Mouse (Mus musculus): Measurements from ENCODE around the gene Olfr786. TPM values are rescaled to one million over a fixed set of nuclear protein-coding genes. Genes with fewer than 3 reads are reported as not detected.

Gene Olfr786
- polyA plus RNA-seq (2014; fragmentation: Nextera tagmentation; extraction: Ambion mirVana), result not detected in 2 replicates

DNA sequence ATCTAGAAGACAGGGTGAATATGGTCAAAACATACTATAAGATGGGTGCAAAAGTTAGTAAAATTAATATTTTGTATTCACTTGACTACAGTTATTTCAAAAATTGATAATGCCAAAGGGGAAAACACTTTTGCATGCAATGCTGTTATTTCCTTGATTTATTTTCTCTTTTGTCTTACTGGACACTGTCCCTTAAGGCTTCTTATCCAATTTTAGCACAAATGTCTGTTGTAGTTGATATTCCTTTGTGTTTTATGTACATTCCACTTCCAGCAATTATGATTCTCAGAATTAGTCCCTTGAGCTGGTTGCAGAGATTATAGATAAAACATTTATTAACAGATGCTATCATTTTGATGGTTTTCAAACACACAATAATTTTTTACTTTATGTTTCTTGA is at the start of gene Olfr786:
Olfr786 (plus strand) TSS at position 301 of the 400 bp plus-strand sequence.
- Histone ChIP-seq H3K4me1 (replicated peaks; ENCODE audit: control insufficient read depth, insufficient read depth, low read length) (no peaks in the 10 kb centered on the region), H3K36me3 (ENCODE audit: control insufficient read depth, insufficient read depth, low read length) (no peaks in the 10 kb centered on the region), H3K4me2 (ENCODE audit: low read depth, low read length, severe bottlenecking) (no peak within 1 kb of the TSS), H3K9me3 (ENCODE audit: control insufficient read depth, low read length) (no peaks in the 10 kb centered on the region), H3K4me3 (ENCODE audit: low read depth, low read length) (no peak within 1 kb of the TSS), H3K9ac (ENCODE audit: low read length) (no peak within 1 kb of the TSS), H3K27ac (ENCODE audit: low read depth, low read length) (no peak within 1 kb of the TSS), H3K27me3 (ENCODE audit: control insufficient read depth, insufficient read depth, low read length) (no peaks in the 10 kb centered on the region)
- ATAC-seq (replicated peaks; ENCODE audit: low FRiP score), result no peak
- no peak for DNase-seq (ENCODE audit: low spot score)

GRCm38 (mm10) chr10:129383783-129384182 is 43.3 kb upstream of the Olfr786 start, which contains the start of gene Olfr784:
Olfr784 (plus strand) TSS chr10:129384083.
- Histone ChIP-seq H3K9me3 (ENCODE audit: control insufficient read depth, low read length) (no peaks in the 10 kb centered on the region), H3K9ac (ENCODE audit: low read length) (no peak within 1 kb of the TSS), H3K4me1 (replicated peaks; ENCODE audit: control insufficient read depth, insufficient read depth, low read length) (no peaks in the 10 kb centered on the region), H3K4me2 (ENCODE audit: low read depth, low read length, severe bottlenecking) (no peak within 1 kb of the TSS), H3K36me3 (ENCODE audit: control insufficient read depth, insufficient read depth, low read length) (no peaks in the 10 kb centered on the region), H3K27me3 (ENCODE audit: control insufficient read depth, insufficient read depth, low read length) (no peaks in the 10 kb centered on the region), H3K4me3 (ENCODE audit: low read depth, low read length) (no peak within 1 kb of the TSS), H3K27ac (ENCODE audit: low read depth, low read length) (no peak within 1 kb of the TSS)
- ATAC-seq (replicated peaks; ENCODE audit: low FRiP score) (no peak), DNase-seq (ENCODE audit: low spot score) (no peak)

DNA sequence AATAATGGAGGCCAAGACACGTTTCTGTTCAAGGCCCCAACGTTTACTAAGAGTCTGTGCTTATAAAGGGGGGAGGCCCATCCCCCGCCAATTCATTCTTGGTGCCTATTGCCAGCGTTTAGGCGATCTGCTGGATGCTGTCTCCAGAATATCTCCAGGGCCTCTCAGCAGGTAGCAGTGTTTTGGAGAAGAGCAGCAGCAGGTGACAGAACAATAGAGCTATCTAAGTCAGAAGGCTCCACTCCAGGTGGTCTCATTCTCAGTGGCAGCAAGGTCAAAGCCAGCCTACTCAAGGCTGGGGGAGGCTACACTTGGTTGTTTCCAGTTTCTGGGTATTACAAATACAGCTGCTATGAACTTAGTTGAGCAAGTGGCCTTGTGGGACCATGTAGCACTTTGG is 26.2 kb upstream of the Olfr786 start:
- H3K4me3 ChIP-seq (ENCODE audit: low read depth, low read length), result no peak overlapping the region
- H3K27me3 ChIP-seq (ENCODE audit: control insufficient read depth, insufficient read depth, low read length), result no peaks in the 10 kb centered on the region
- H3K36me3 ChIP-seq (ENCODE audit: control insufficient read depth, insufficient read depth, low read length), result no peaks in the 10 kb centered on the region
- DNase-seq (ENCODE audit: low spot score) (no peak), ATAC-seq (replicated peaks; ENCODE audit: low FRiP score) (no peak)
- no peaks in the 10 kb centered on the region for H3K4me1 ChIP-seq (replicated peaks; ENCODE audit: control insufficient read depth, insufficient read depth, low read length)
- no peaks in the 10 kb centered on the region for H3K9me3 ChIP-seq (ENCODE audit: control insufficient read depth, low read length)
- no peak overlapping the region for H3K27ac ChIP-seq (ENCODE audit: low read depth, low read length)
- no peak overlapping the region for H3K9ac ChIP-seq (ENCODE audit: low read length)
- no peak overlapping the region for H3K4me2 ChIP-seq (ENCODE audit: low read depth, low read length, severe bottlenecking)
- WGBS, result 59% methylated on average over 5 of the region's 5 CpGs

GRCm38 (mm10) chr10:129405126-129405525 is 22.0 kb upstream of the Olfr786 start, which contains the start of gene Olfr785:
Olfr785 (plus strand) TSS chr10:129405426.
- H3K9me3 ChIP-seq (ENCODE audit: control insufficient read depth, low read length), result no peaks in the 10 kb centered on the region
- no peaks in the 10 kb centered on the region for H3K4me1 ChIP-seq (replicated peaks; ENCODE audit: control insufficient read depth, insufficient read depth, low read length)
- no peak within 1 kb of the TSS for H3K4me2 ChIP-seq (ENCODE audit: low read depth, low read length, severe bottlenecking)
- DNase-seq (ENCODE audit: low spot score) (no peak), ATAC-seq (replicated peaks; ENCODE audit: low FRiP score) (no peak)
- H3K36me3 ChIP-seq (ENCODE audit: control insufficient read depth, insufficient read depth, low read length), result no peaks in the 10 kb centered on the region
- H3K4me3 ChIP-seq (ENCODE audit: low read depth, low read length), result no peak within 1 kb of the TSS
- no peaks in the 10 kb centered on the region for H3K27me3 ChIP-seq (ENCODE audit: control insufficient read depth, insufficient read depth, low read length)
- WGBS, result 79% methylated on average over 2 of the region's 2 CpGs
- H3K27ac ChIP-seq (ENCODE audit: low read depth, low read length), result no peak within 1 kb of the TSS
- no peak within 1 kb of the TSS for H3K9ac ChIP-seq (ENCODE audit: low read length)

DNA sequence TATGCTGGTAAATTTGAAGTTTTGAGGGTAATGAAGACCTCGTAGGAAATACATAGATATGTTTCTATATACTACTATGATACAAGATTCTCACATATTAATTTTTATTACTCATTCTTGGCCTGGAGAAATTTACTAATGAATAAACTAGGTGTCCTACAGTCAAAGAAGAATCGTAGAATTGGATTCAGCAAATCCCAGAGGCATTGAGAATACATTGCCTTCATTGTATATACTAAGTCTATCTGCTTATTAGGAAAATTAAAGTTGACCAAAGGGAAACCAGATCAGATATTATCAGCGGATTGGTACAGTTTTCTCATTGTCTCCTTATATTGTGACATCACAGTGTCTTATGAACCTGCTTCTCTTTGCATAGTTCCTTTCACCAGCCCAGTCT is 34.5 kb downstream of the Olfr786 start, which contains the start of gene Olfr787:
Olfr787 (plus strand) TSS at position 301 of the 400 bp plus-strand sequence.
- H3K27ac ChIP-seq (ENCODE audit: low read depth, low read length), result no peak within 1 kb of the TSS
- H3K9me3 ChIP-seq (ENCODE audit: control insufficient read depth, low read length), result no peaks in the 10 kb centered on the region
- no peak within 1 kb of the TSS for H3K4me2 ChIP-seq (ENCODE audit: low read depth, low read length, severe bottlenecking)
- no peaks in the 10 kb centered on the region for H3K4me1 ChIP-seq (replicated peaks; ENCODE audit: control insufficient read depth, insufficient read depth, low read length)
- H3K27me3 ChIP-seq (ENCODE audit: control insufficient read depth, insufficient read depth, low read length), result no peaks in the 10 kb centered on the region
- DNase-seq (ENCODE audit: low spot score) (no peak), ATAC-seq (replicated peaks; ENCODE audit: low FRiP score) (no peak)
- H3K9ac ChIP-seq (ENCODE audit: low read length), result no peak within 1 kb of the TSS
- no peaks in the 10 kb centered on the region for H3K36me3 ChIP-seq (ENCODE audit: control insufficient read depth, insufficient read depth, low read length)
- 81% methylated on average over 3 of the region's 3 CpGs for whole genome bisulfite sequencing
- H3K4me3 ChIP-seq (ENCODE audit: low read depth, low read length), result no peak within 1 kb of the TSS

DNA sequence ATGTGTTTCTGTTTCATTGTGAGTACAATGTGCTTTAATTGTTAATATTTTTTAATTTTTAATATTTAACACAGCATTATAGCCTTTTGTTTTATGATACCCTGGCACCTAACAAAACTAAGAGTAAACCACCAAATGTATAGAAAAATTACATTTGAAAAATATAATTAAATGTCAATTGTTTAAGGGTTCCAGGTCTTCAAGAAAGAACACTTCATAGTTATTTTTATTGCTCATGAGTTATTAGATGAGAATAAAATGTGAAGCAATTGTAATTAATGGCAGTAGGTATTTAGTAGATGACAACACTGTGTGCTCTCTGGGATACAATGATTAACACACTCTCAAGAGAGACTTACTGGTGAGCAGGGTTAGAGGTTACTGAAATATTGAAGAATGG is 43.6 kb downstream of the Olfr786 start, which contains the start of gene Olfr788:
Olfr788 (plus strand) TSS at position 301 of the 400 bp plus-strand sequence.
- H3K4me1 ChIP-seq (replicated peaks; ENCODE audit: control insufficient read depth, insufficient read depth, low read length), result no peaks in the 10 kb centered on the region
- DNase-seq (ENCODE audit: low spot score) (no peak), ATAC-seq (replicated peaks; ENCODE audit: low FRiP score) (no peak)
- H3K36me3 ChIP-seq (ENCODE audit: control insufficient read depth, insufficient read depth, low read length), result no peaks in the 10 kb centered on the region
- no peaks in the 10 kb centered on the region for H3K27me3 ChIP-seq (ENCODE audit: control insufficient read depth, insufficient read depth, low read length)
- H3K4me3 ChIP-seq (ENCODE audit: low read depth, low read length), result no peak within 1 kb of the TSS
- H3K4me2 ChIP-seq (ENCODE audit: low read depth, low read length, severe bottlenecking), result no peak within 1 kb of the TSS
- no peak within 1 kb of the TSS for H3K27ac ChIP-seq (ENCODE audit: low read depth, low read length)
- no peaks in the 10 kb centered on the region for H3K9me3 ChIP-seq (ENCODE audit: control insufficient read depth, low read length)
- H3K9ac ChIP-seq (ENCODE audit: low read length), result no peak within 1 kb of the TSS

DNA sequence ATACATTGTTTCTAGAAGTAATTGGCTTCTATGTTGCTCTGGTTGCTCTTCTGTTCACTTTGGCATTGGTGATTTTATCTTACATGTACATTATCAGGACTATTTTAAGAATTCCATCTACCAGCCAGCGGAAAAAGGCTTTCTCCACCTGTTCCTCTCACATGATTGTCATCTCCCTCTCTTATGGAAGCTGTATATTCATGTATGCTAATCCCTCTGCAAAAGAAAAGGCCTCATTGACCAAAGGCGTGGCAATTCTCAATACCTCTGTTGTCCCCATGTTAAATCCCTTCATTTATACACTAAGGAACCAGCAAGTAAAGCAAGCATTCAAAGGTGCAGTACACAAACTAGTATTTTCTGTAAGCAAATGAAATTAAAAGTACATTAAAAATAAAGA is 46.1 kb downstream of the Olfr786 start:
- no peak overlapping the region for H3K27ac ChIP-seq (ENCODE audit: low read depth, low read length)
- no peaks in the 10 kb centered on the region for H3K4me1 ChIP-seq (replicated peaks; ENCODE audit: control insufficient read depth, insufficient read depth, low read length)
- H3K9me3 ChIP-seq (ENCODE audit: control insufficient read depth, low read length), result no peaks in the 10 kb centered on the region
- H3K36me3 ChIP-seq (ENCODE audit: control insufficient read depth, insufficient read depth, low read length), result no peaks in the 10 kb centered on the region
- H3K4me3 ChIP-seq (ENCODE audit: low read depth, low read length), result no peak overlapping the region
- ATAC-seq (replicated peaks; ENCODE audit: low FRiP score) (no peak), DNase-seq (ENCODE audit: low spot score) (no peak)
- WGBS, result 51% methylated on average over 2 of the region's 2 CpGs
- H3K4me2 ChIP-seq (ENCODE audit: low read depth, low read length, severe bottlenecking), result no peak overlapping the region
- H3K27me3 ChIP-seq (ENCODE audit: control insufficient read depth, insufficient read depth, low read length), result no peaks in the 10 kb centered on the region
- H3K9ac ChIP-seq (ENCODE audit: low read length), result no peak overlapping the region

- no peak overlapping the region for H3K4me3 ChIP-seq (ENCODE audit: low read depth, low read length)
- no peaks in the 10 kb centered on the region for H3K9me3 ChIP-seq (ENCODE audit: control insufficient read depth, low read length)
- H3K27me3 ChIP-seq (ENCODE audit: control insufficient read depth, insufficient read depth, low read length), result no peaks in the 10 kb centered on the region
- H3K4me2 ChIP-seq (ENCODE audit: low read depth, low read length, severe bottlenecking), result no peak overlapping the region
- no peaks in the 10 kb centered on the region for H3K4me1 ChIP-seq (replicated peaks; ENCODE audit: control insufficient read depth, insufficient read depth, low read length)
- H3K36me3 ChIP-seq (ENCODE audit: control insufficient read depth, insufficient read depth, low read length), result no peaks in the 10 kb centered on the region
- H3K9ac ChIP-seq (ENCODE audit: low read length), result no peak overlapping the region
- ATAC-seq (replicated peaks; ENCODE audit: low FRiP score) (no peak; the same call in 1 of the 2 replicates), DNase-seq (ENCODE audit: low spot score) (no peak)
- H3K27ac ChIP-seq (ENCODE audit: low read depth, low read length), result no peak overlapping the region
Observed at GRCm38 (mm10) chr10:129473723-129474122, 46.6 kb downstream of the Olfr786 start.

DNA sequence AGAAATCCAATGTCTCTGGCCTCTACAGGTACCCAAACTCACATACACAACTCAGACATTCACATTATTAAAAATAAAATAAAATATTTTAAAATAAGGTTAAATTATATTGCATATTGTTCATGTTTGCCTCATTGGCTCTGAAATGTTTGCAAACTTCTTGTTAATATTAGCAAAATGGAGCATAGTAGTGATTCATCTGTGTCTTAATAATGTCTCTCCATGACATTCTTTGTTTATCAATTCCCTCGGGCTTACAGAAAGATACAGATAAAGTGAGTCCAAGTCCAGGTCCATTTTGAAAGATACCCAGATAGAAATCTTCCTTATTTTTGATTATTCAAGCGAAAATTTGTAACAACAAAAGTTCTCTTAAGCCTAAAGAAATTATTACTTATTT is 57.3 kb downstream of the Olfr786 start, which contains the start of gene Olfr789:
Olfr789 (plus strand) TSS at position 301 of the 400 bp plus-strand sequence.
- 53% methylated on average over 2 of the region's 2 CpGs for WGBS
- Histone ChIP-seq H3K27ac (ENCODE audit: low read depth, low read length) (no peak within 1 kb of the TSS), H3K27me3 (ENCODE audit: control insufficient read depth, insufficient read depth, low read length) (no peaks in the 10 kb centered on the region), H3K4me1 (replicated peaks; ENCODE audit: control insufficient read depth, insufficient read depth, low read length) (no peaks in the 10 kb centered on the region), H3K9me3 (ENCODE audit: control insufficient read depth, low read length) (no peaks in the 10 kb centered on the region), H3K36me3 (ENCODE audit: control insufficient read depth, insufficient read depth, low read length) (no peaks in the 10 kb centered on the region), H3K4me2 (ENCODE audit: low read depth, low read length, severe bottlenecking) (no peak within 1 kb of the TSS), H3K4me3 (ENCODE audit: low read depth, low read length) (no peak within 1 kb of the TSS), H3K9ac (ENCODE audit: low read length) (no peak within 1 kb of the TSS)
- ATAC-seq (replicated peaks; ENCODE audit: low FRiP score), result no peak
- no peak for DNase-seq (ENCODE audit: low spot score)
